Mouse (Mus musculus): ENCODE measurements at regions not wholly inside any gene's neighbourhood (a gene's known extent, or its start where the extent isn't known, plus 50 kb on each side); places are given as distances from the start of the nearest gene placed in this dataset.

DNA sequence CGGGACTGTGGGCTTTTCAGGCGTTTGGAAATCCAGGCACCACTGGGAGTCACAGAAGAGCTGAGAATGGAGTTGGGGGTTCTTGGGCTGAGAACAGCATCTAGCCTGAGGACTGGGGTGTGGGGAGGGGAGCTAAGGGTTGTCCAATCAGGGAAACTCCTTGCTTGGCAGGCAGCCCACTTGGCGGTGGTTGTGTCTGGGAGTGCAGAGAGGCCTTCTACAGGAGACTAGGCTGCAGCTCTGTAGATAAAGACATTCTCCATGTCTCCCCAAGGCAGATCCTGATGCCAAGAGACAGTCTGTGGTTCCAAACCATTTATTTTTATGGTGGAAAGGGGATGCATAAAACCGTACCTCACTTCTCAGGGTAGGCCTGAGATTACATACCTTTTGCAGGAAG lies 774.6 kb downstream of the Brinp1 start:
- H3K9ac ChIP-seq (replicated peaks; ENCODE audit: low read length, poor library complexity, severe bottlenecking), result no peak overlapping the region
- H3K27me3 ChIP-seq (ENCODE audit: insufficient read depth, low read length), result no peaks in the 10 kb centered on the region
- no peaks in the 10 kb centered on the region for H3K4me1 ChIP-seq (ENCODE audit: insufficient read depth, low read length)
- no peaks in the 10 kb centered on the region for H3K9me3 ChIP-seq (ENCODE audit: low read length)
- ATAC-seq (ENCODE audit: low FRiP score), result no peak
- 72% methylated on average over 4 of the region's 4 CpGs for WGBS
- no peak overlapping the region for H3K27ac ChIP-seq (ENCODE audit: low read depth, low read length)
- TF ChIP-seq CTCF (IDR thresholded peaks at IDR 0.05), result no peak
- H3K36me3 ChIP-seq (ENCODE audit: insufficient read depth, low read length), result no peaks in the 10 kb centered on the region
- H3K4me3 ChIP-seq (ENCODE audit: low read depth, low read length), result no peak overlapping the region
- DNase-seq (ENCODE audit: low spot score), result no peak
- no peak overlapping the region for H3K4me2 ChIP-seq (ENCODE audit: low read depth, low read length, poor library complexity, severe bottlenecking)

DNA sequence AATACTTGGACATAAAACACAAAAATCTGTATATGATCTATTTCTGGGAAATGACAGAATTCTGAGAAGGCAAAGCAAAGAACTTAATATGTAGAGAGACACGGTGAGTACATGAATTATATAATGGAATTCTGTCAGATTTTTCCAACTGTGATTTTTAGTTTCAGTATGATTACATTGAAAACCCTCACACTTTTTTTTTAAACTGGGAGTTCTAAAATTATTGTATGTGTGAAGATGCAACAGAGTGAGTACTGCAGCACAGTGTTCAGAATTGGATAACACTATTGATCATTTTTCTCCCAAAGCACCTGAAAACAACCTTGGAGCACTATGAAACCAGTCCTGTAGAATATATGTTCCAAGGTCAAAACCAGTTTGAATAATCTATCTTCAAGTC lies 797.7 kb downstream of the Brinp1 start:
- no peak overlapping the region for H3K4me3 ChIP-seq (ENCODE audit: low read depth, low read length)
- no peaks in the 10 kb centered on the region for H3K36me3 ChIP-seq (ENCODE audit: insufficient read depth, low read length)
- no peak overlapping the region for H3K4me2 ChIP-seq (ENCODE audit: low read depth, low read length, poor library complexity, severe bottlenecking)
- no peak for TF ChIP-seq CTCF (IDR thresholded peaks at IDR 0.05)
- ATAC-seq (ENCODE audit: low FRiP score) (no peak), DNase-seq (ENCODE audit: low spot score) (no peak)
- H3K27me3 ChIP-seq (ENCODE audit: insufficient read depth, low read length), result no peaks in the 10 kb centered on the region
- H3K27ac ChIP-seq (ENCODE audit: low read depth, low read length), result no peak overlapping the region
- no peaks in the 10 kb centered on the region for H3K9me3 ChIP-seq (ENCODE audit: low read length)
- H3K4me1 ChIP-seq (ENCODE audit: insufficient read depth, low read length), result no peaks in the 10 kb centered on the region
- WGBS, result 83% methylated on average over 1 of the region's 1 CpGs
- no peak overlapping the region for H3K9ac ChIP-seq (replicated peaks; ENCODE audit: low read length, poor library complexity, severe bottlenecking)

DNA sequence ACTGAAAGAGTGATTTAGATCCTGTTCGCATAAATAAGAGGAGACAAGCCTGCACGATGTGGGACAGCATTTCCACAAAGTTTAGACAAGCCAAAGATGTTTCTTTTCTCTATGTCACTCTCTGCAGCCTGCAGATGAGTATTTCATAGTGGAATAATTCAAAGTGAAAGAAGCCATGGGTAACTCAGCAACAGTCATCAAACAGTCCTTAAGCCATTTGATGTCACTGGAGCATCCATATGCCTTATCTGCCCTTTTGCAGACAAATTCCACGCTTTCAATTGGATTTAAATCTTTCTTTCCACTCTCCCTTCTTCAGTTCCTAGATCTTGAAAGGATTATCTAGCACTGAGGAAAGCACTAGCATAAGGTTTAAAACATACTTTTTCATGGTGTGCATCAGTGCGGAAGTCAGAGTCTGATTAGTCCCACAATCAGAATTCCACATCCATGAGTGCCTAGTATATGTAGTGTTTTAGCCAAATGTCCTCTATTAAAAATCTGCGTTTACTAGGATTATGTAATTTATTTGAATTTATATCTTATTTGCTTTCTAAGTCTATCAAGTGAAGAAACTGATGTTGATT lies 805.6 kb downstream of the Brinp1 start:
- Histone ChIP-seq H3K4me2 (ENCODE audit: low read depth, low read length, poor library complexity, severe bottlenecking) (no peak overlapping the region), H3K9me3 (ENCODE audit: low read length) (no peaks in the 10 kb centered on the region), H3K27ac (ENCODE audit: low read depth, low read length) (no peak overlapping the region), H3K4me3 (ENCODE audit: low read depth, low read length) (no peak overlapping the region), H3K4me1 (ENCODE audit: insufficient read depth, low read length) (no peaks in the 10 kb centered on the region), H3K36me3 (ENCODE audit: insufficient read depth, low read length) (no peaks in the 10 kb centered on the region), H3K9ac (replicated peaks; ENCODE audit: low read length, poor library complexity, severe bottlenecking) (no peak overlapping the region), H3K27me3 (ENCODE audit: insufficient read depth, low read length) (no peaks in the 10 kb centered on the region)
- TF ChIP-seq CTCF (IDR thresholded peaks at IDR 0.05), result no peak
- DNase-seq (ENCODE audit: low spot score) (no peak), ATAC-seq (ENCODE audit: low FRiP score) (no peak)
- WGBS, result 27% methylated on average over 5 of the region's 5 CpGs

DNA sequence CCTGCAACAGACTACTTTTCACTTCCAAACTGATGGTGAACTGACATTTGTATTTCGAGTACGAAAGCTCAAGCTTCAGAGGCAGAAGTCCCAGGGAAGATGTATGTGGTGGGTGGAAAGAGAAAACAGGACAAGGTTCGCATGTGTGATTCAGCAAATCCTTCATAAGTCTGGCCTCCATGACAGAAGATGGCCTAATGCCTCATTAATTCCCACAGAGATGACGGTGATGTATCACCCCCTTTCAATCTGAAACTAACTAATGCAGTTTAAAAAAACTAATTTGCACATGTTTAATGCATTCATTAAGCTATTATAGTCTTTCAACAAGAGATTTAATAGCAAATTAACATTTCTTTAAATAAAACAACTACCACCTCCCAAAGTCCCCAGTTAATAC lies 826.1 kb downstream of the Brinp1 start:
- H3K27ac ChIP-seq (ENCODE audit: low read depth, low read length), result no peak overlapping the region
- no peak overlapping the region for H3K9ac ChIP-seq (replicated peaks; ENCODE audit: low read length, poor library complexity, severe bottlenecking)
- no peak for TF ChIP-seq CTCF (IDR thresholded peaks at IDR 0.05)
- DNase-seq (ENCODE audit: low spot score) (no peak), ATAC-seq (ENCODE audit: low FRiP score) (no peak)
- no peak overlapping the region for H3K4me3 ChIP-seq (ENCODE audit: low read depth, low read length)
- H3K36me3 ChIP-seq (ENCODE audit: insufficient read depth, low read length), result no peaks in the 10 kb centered on the region
- no peaks in the 10 kb centered on the region for H3K4me1 ChIP-seq (ENCODE audit: insufficient read depth, low read length)
- H3K27me3 ChIP-seq (ENCODE audit: insufficient read depth, low read length), result no peaks in the 10 kb centered on the region
- no peak overlapping the region for H3K4me2 ChIP-seq (ENCODE audit: low read depth, low read length, poor library complexity, severe bottlenecking)
- H3K9me3 ChIP-seq (ENCODE audit: low read length), result no peaks in the 10 kb centered on the region
- 62% methylated on average over 4 of the region's 4 CpGs for WGBS

DNA sequence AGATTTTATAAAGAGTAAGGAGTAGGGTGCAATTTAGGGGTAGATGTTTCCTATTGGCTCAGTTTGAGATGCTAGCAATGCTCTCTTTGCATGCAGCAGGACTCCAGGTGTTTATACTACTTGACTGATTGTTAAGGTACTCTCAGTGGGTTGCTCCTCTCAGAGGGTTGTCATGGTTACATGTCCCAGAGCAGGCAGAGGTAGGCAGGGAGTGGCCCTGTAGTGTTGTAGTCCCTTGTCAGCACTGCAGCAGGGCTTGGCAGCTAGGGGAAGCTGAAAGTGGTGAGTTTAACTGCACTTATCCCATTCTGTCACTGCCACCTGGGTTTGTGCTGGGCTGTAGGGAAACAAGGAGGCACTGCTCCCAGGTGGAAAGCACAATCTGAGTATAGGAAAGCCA lies 839.7 kb downstream of the Brinp1 start:
- no peak for DNase-seq (ENCODE audit: low spot score)
- no peaks in the 10 kb centered on the region for H3K36me3 ChIP-seq (ENCODE audit: insufficient read depth, low read length)
- no peaks in the 10 kb centered on the region for H3K4me1 ChIP-seq (ENCODE audit: insufficient read depth, low read length)
- H3K9me3 ChIP-seq (ENCODE audit: low read length), result no peaks in the 10 kb centered on the region
- H3K4me2 ChIP-seq (ENCODE audit: low read depth, low read length, poor library complexity, severe bottlenecking), result no peak overlapping the region
- H3K4me3 ChIP-seq (ENCODE audit: low read depth, low read length), result no peak overlapping the region
- ATAC-seq (ENCODE audit: low FRiP score), result no peak
- TF ChIP-seq CTCF (IDR thresholded peaks at IDR 0.05), result no peak
- no peak overlapping the region for H3K27ac ChIP-seq (ENCODE audit: low read depth, low read length)
- H3K27me3 ChIP-seq (ENCODE audit: insufficient read depth, low read length), result no peaks in the 10 kb centered on the region
- no peak overlapping the region for H3K9ac ChIP-seq (replicated peaks; ENCODE audit: low read length, poor library complexity, severe bottlenecking)

DNA sequence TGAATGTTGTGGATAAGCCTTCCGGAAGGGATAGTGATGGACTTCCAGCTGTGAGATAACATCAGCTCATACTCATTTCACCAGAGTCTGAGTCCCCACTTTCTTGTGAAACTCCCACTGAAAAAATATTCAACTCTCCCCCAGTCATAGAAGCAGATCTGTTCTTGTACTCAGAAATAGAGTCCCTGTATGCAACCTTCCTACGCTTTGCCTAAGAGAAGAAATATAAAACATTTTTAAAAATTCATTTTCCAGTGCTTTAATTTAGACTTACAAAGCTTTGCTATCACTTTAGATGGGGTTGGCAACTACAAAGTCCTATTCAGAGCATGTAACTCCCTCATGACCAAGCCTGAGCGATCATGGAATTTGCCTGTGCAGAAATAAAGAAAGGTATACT lies 868.9 kb downstream of the Brinp1 start:
- Histone ChIP-seq H3K36me3 (ENCODE audit: insufficient read depth, low read length) (no peaks in the 10 kb centered on the region), H3K4me3 (ENCODE audit: low read depth, low read length) (no peak overlapping the region), H3K4me1 (ENCODE audit: insufficient read depth, low read length) (no peaks in the 10 kb centered on the region), H3K9me3 (ENCODE audit: low read length) (no peaks in the 10 kb centered on the region), H3K27ac (ENCODE audit: low read depth, low read length) (no peak overlapping the region), H3K4me2 (ENCODE audit: low read depth, low read length, poor library complexity, severe bottlenecking) (no peak overlapping the region), H3K9ac (replicated peaks; ENCODE audit: low read length, poor library complexity, severe bottlenecking) (no peak overlapping the region), H3K27me3 (ENCODE audit: insufficient read depth, low read length) (no peaks in the 10 kb centered on the region)
- DNase-seq (ENCODE audit: low spot score) (no peak), ATAC-seq (ENCODE audit: low FRiP score) (no peak)
- 79% methylated on average over 3 of the region's 3 CpGs for WGBS
- TF ChIP-seq CTCF (IDR thresholded peaks at IDR 0.05), result no peak
